Mouse (Mus musculus) CH12.LX (cell line): ENCODE measurements around the gene Fam213b.

Experiments used
- CTCF ChIP-seq, 2 experiments: IDR thresholded peaks in 1 of 2; conservative IDR thresholded peaks in 1 of 2; 2 replicates each; pipeline ENCODE4 v1.5.1; 2011 to 2012; ENCODE audit warnings: low read depth in 2 of 2, low read length in 2 of 2, improper control_type of control experiment in 1 of 2, inconsistent platforms in 1 of 2, mild to moderate bottlenecking in 1 of 2, moderate library complexity in 1 of 2
- GABPA ChIP-seq: IDR thresholded peaks from 2 replicates; pipeline ENCODE4 v1.6.1; 2012; ENCODE audit warnings: low read depth, low read length, improper control_type of control experiment, inconsistent platforms; ENCODE audit not compliant: insufficient replicate concordance
- MAFK ChIP-seq: IDR thresholded peaks from 2 replicates; pipeline ENCODE4 v1.6.1; 2011; ENCODE audit warnings: low read length, improper control_type of control experiment; ENCODE audit not compliant: insufficient replicate concordance
- POLR2A ChIP-seq: IDR thresholded peaks from 2 replicates; pipeline ENCODE4 v1.6.1; 2011; ENCODE audit warnings: low read depth, mild to moderate bottlenecking, improper control_type of control experiment, low read length
- ZC3H11A ChIP-seq: IDR thresholded peaks from 2 replicates; pipeline ENCODE4 v1.6.1; 2012; ENCODE audit warnings: low read depth, mild to moderate bottlenecking, inconsistent platforms, low read length, improper control_type of control experiment
- ZMIZ1 ChIP-seq: IDR thresholded peaks from 2 replicates; pipeline ENCODE4 v1.6.1; 2012; ENCODE audit warnings: low read depth, mild to moderate bottlenecking, inconsistent platforms, low read length, improper control_type of control experiment

- TF ChIP-seq CTCF (conservative IDR thresholded peaks at IDR 0.05 in 1 of 2, IDR thresholded peaks at IDR 0.05 in 1 of 2; ENCODE audit: low read depth in 2 of 2, low read length in 2 of 2) (no peak), POLR2A (no peak), MAFK (no peak), GABPA (no peak), ZMIZ1 (no peak), ZC3H11A (no peak)
Measured at GRCm38 (mm10) chr4:154861967-154862366, 37.0 kb downstream of the Fam213b start.
